Mouse (Mus musculus): ENCODE data around the gene Gm13889. TPM values are rescaled to one million over a fixed set of nuclear protein-coding genes. Genes with fewer than 3 reads are reported as not detected.

Gm13889 gene
- polyA plus RNA-seq, 1 experiment, result 12.3 TPM

DNA sequence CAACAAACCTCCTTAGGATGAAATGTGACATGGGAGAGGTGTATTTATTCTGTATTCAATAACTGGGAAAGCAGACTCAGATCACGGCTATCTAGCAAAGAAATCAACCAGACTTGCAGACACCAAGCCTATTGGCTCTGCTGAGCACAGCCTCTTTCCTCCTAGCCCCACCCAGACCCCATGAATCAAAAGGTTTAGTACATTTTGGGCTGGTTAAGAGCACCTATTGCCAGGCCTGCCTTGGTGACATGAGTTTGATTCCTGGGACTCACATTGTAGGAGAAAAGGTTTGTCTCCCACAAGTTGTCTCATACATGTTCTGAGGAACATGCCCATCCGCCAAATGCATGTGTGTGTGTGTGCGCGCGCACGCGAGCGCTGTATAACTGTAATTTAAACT lies 30.9 kb downstream of the Gm13889 start:
- no peak overlapping the region for H3K4me3 ChIP-seq (ENCODE audit: extremely low read depth, insufficient read depth, insufficient read length)
- WGBS, result 95% methylated on average over 8 of the region's 8 CpGs
- DNase-seq (ENCODE audit: low read depth in 1 of 2, low spot score in 2 of 2), result no peak
- no peaks in the 10 kb centered on the region for H3K27me3 ChIP-seq (ENCODE audit: control insufficient read depth, insufficient read depth, low read length)
- no peaks in the 10 kb centered on the region for H3K36me3 ChIP-seq (ENCODE audit: control insufficient read depth, insufficient read depth, low read length)
- no peaks in the 10 kb centered on the region for H3K4me1 ChIP-seq (ENCODE audit: control insufficient read depth, insufficient read depth, insufficient read length)
- TF ChIP-seq POLR2A (IDR thresholded peaks at IDR 0.05; ENCODE audit: low read depth, low read length) (no peak), CTCF (IDR thresholded peaks at IDR 0.05; ENCODE audit: extremely low read depth, insufficient read depth, insufficient read length, insufficient replicate concordance) (no peak)
- no peak overlapping the region for H3K27ac ChIP-seq (ENCODE audit: insufficient read depth, low read length)

- Histone ChIP-seq H3K4me1 (ENCODE audit: control insufficient read depth, insufficient read depth, insufficient read length) (no peaks in the 10 kb centered on the region), H3K36me3 (ENCODE audit: control insufficient read depth, insufficient read depth, low read length) (no peaks in the 10 kb centered on the region), H3K27me3 (ENCODE audit: control insufficient read depth, insufficient read depth, low read length) (no peaks in the 10 kb centered on the region), H3K27ac (ENCODE audit: insufficient read depth, low read length) (no peak overlapping the region), H3K4me3 (ENCODE audit: extremely low read depth, insufficient read depth, insufficient read length) (no peak overlapping the region)
- 82% methylated on average over 3 of the region's 3 CpGs for WGBS
- TF ChIP-seq CTCF (IDR thresholded peaks at IDR 0.05; ENCODE audit: extremely low read depth, insufficient read depth, insufficient read length, insufficient replicate concordance) (no peak), POLR2A (IDR thresholded peaks at IDR 0.05; ENCODE audit: low read depth, low read length) (no peak)
- no peak for DNase-seq (ENCODE audit: low read depth in 1 of 2, low spot score in 2 of 2)
Observed at GRCm38 (mm10) chr2:93919093-93919492, 37.9 kb downstream of the Gm13889 start.

DNA sequence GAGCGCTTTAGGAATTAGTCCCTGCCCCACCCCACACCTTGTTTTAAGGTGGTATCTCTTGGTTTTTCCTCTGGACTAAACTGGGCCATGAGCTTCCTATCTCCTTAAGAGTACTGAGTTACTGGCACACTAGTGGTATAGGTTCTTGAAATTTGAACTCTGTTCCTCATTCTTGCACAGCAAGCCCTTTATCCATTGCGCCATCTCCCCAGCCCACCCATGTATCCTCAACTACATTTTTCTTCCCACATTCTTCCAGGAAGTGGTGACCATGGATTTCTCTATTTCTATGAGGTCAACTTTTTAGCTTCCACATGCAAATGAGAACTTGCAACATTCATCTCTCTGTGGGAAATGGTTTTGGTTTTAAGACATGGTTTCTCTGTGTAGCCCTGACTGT lies 43.4 kb downstream of the Gm13889 start:
- WGBS, result 95% methylated on average over 2 of the region's 2 CpGs
- H3K27ac ChIP-seq (ENCODE audit: insufficient read depth, low read length), result no peak overlapping the region

GRCm38 (mm10) chr2:93911942-93912341 lies 45.1 kb downstream of the Gm13889 start:
- WGBS, result 88% methylated on average over 10 of the region's 10 CpGs
- no peak for TF ChIP-seq POLR2A (IDR thresholded peaks at IDR 0.05; ENCODE audit: low read depth, low read length)
- TF ChIP-seq CTCF (IDR thresholded peaks at IDR 0.05; ENCODE audit: extremely low read depth, insufficient read depth, insufficient read length, insufficient replicate concordance), result no peak
- H3K27ac ChIP-seq (ENCODE audit: insufficient read depth, low read length), result no peak overlapping the region
- no peak overlapping the region for H3K4me3 ChIP-seq (ENCODE audit: extremely low read depth, insufficient read depth, insufficient read length)
- no peaks in the 10 kb centered on the region for H3K4me1 ChIP-seq (ENCODE audit: control insufficient read depth, insufficient read depth, insufficient read length)
- no peaks in the 10 kb centered on the region for H3K36me3 ChIP-seq (ENCODE audit: control insufficient read depth, insufficient read depth, low read length)
- no peaks in the 10 kb centered on the region for H3K27me3 ChIP-seq (ENCODE audit: control insufficient read depth, insufficient read depth, low read length)
- DNase-seq (ENCODE audit: low read depth in 1 of 2, low spot score in 2 of 2), result no peak

More for the DNA sequence above, 43.4 kb downstream of the Gm13889 start:
- Histone ChIP-seq H3K4me1 (ENCODE audit: control insufficient read depth, insufficient read depth, insufficient read length) (no peaks in the 10 kb centered on the region), H3K27me3 (ENCODE audit: control insufficient read depth, insufficient read depth, low read length) (no peaks in the 10 kb centered on the region), H3K36me3 (ENCODE audit: control insufficient read depth, insufficient read depth, low read length) (no peaks in the 10 kb centered on the region), H3K4me3 (ENCODE audit: extremely low read depth, insufficient read depth, insufficient read length) (no peak overlapping the region)
- no peak for TF ChIP-seq CTCF (IDR thresholded peaks at IDR 0.05; ENCODE audit: extremely low read depth, insufficient read depth, insufficient read length, insufficient replicate concordance)
- TF ChIP-seq POLR2A (IDR thresholded peaks at IDR 0.05; ENCODE audit: low read depth, low read length), result no peak
- no peak for DNase-seq (ENCODE audit: low read depth in 1 of 2, low spot score in 2 of 2)

- no peaks in the 10 kb centered on the region for H3K27me3 ChIP-seq (ENCODE audit: control insufficient read depth, insufficient read depth, low read length)
- 73% methylated on average over 5 of the region's 5 CpGs for WGBS
- H3K4me3 ChIP-seq (ENCODE audit: extremely low read depth, insufficient read depth, insufficient read length), result no peak overlapping the region
- H3K4me1 ChIP-seq (ENCODE audit: control insufficient read depth, insufficient read depth, insufficient read length), result no peaks in the 10 kb centered on the region
- no peak for DNase-seq (ENCODE audit: low read depth in 1 of 2, low spot score in 2 of 2)
- TF ChIP-seq CTCF (IDR thresholded peaks at IDR 0.05; ENCODE audit: extremely low read depth, insufficient read depth, insufficient read length, insufficient replicate concordance) (no peak), POLR2A (IDR thresholded peaks at IDR 0.05; ENCODE audit: low read depth, low read length) (no peak)
- no peak overlapping the region for H3K27ac ChIP-seq (ENCODE audit: insufficient read depth, low read length)
- no peaks in the 10 kb centered on the region for H3K36me3 ChIP-seq (ENCODE audit: control insufficient read depth, insufficient read depth, low read length)
Observed at GRCm38 (mm10) chr2:93909716-93910115, 47.3 kb downstream of the Gm13889 start.

DNA sequence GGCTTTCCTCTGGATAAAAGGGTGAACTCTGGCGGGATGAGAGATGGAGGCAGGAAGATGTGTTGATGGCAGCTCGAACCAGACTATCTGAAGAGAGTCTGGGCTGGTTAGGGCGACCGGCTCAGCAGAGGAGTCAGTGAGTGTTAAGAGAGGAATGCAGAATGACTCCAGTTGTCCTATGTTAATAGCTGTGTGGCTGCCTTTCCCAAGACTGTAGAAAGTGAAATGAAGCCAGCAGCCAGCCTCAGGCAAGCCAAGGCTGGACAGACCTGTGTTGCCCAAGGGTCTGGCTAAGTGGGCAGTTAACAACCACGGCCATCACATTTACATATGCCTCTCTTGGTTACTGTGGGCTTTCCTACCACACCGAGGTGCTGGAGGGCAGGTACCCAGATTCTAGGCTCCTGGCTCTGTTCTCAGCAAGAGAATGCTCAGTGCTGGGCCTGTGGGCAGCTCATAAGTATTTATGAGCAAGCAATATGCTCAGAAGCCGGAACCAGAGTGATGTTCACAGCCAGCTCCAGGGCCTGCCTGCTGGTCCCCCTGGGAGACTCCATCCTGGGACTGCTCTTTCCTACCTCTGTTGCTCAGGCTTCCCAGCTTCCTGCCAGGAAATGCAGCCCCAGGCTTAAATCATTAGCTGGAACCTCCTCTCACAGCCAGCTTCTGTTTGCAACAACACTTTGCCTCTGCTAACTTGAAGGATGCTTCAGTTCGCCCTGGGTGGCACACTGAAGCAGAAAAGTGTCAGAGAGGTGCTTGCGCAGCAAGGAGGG lies 49.3 kb downstream of the Gm13889 start:
- 87% methylated on average over 9 of the region's 9 CpGs for WGBS
- H3K27me3 ChIP-seq (ENCODE audit: control insufficient read depth, insufficient read depth, low read length), result no peaks in the 10 kb centered on the region
- H3K4me1 ChIP-seq (ENCODE audit: control insufficient read depth, insufficient read depth, insufficient read length), result no peaks in the 10 kb centered on the region
- TF ChIP-seq CTCF (IDR thresholded peaks at IDR 0.05; ENCODE audit: extremely low read depth, insufficient read depth, insufficient read length, insufficient replicate concordance), result no peak
- TF ChIP-seq POLR2A (IDR thresholded peaks at IDR 0.05; ENCODE audit: low read depth, low read length), result no peak
- no peaks in the 10 kb centered on the region for H3K36me3 ChIP-seq (ENCODE audit: control insufficient read depth, insufficient read depth, low read length)
- H3K27ac ChIP-seq (ENCODE audit: insufficient read depth, low read length), result no peak overlapping the region
- DNase-seq (ENCODE audit: low read depth in 1 of 2, low spot score in 2 of 2), result no peak
- H3K4me3 ChIP-seq (ENCODE audit: extremely low read depth, insufficient read depth, insufficient read length), result no peak overlapping the region

- WGBS, result 76% methylated on average over 4 of the region's 4 CpGs
- H3K27ac ChIP-seq (ENCODE audit: insufficient read depth, low read length), result no peak overlapping the region
- TF ChIP-seq POLR2A (IDR thresholded peaks at IDR 0.05; ENCODE audit: low read depth, low read length), result no peak
- no peak for TF ChIP-seq CTCF (IDR thresholded peaks at IDR 0.05; ENCODE audit: extremely low read depth, insufficient read depth, insufficient read length, insufficient replicate concordance)
- no peak for DNase-seq (ENCODE audit: low read depth in 1 of 2, low spot score in 2 of 2)
- no peaks in the 10 kb centered on the region for H3K36me3 ChIP-seq (ENCODE audit: control insufficient read depth, insufficient read depth, low read length)
- no peaks in the 10 kb centered on the region for H3K27me3 ChIP-seq (ENCODE audit: control insufficient read depth, insufficient read depth, low read length)
- no peaks in the 10 kb centered on the region for H3K4me1 ChIP-seq (ENCODE audit: control insufficient read depth, insufficient read depth, insufficient read length)
- no peak overlapping the region for H3K4me3 ChIP-seq (ENCODE audit: extremely low read depth, insufficient read depth, insufficient read length)
Observed at GRCm38 (mm10) chr2:93906316-93906715, 50.7 kb downstream of the Gm13889 start.

Other genes with a start within 250 kb of the Gm13889 start
- 23.9 and 30.7 TPM in 2 replicates for gene Ext2, start 134.6 kb downstream of the Gm13889 start, polyA plus RNA-seq (2012; rRNA removed)
- 16.4 and 19.5 TPM in 2 replicates for gene Accs, start 107.3 kb downstream of the Gm13889 start, polyA plus RNA-seq (2012; rRNA removed)
- gene Accsl, start 88.0 kb downstream of the Gm13889 start, polyA plus RNA-seq (2012; rRNA removed), result 0.04 TPM in 1 of 2 replicates, not detected in the other
- 0.47 TPM in 1 of 2 replicates, not detected in the other for gene Gm27027, start 39.2 kb upstream of the Gm13889 start, polyA plus RNA-seq (2012; rRNA removed)
- gene Alkbh3, start 53.6 kb upstream of the Gm13889 start, polyA plus RNA-seq (2012; rRNA removed), result 23.2 and 24.7 TPM in 2 replicates
- 8.6 and 9.7 TPM in 2 replicates for gene Hsd17b12, start 200.8 kb upstream of the Gm13889 start, polyA plus RNA-seq (2012; rRNA removed)

Measured in spleen, adult 2 months (tissue).